In genomic region chr12:110977345-110977733, GRCm38 (mm10) we compare ENCODE assay signal across 9 mouse cellular contexts. TPM values are rescaled to one million over a fixed set of nuclear protein-coding genes. Genes with fewer than 3 reads are reported as not detected.
DNase-seq lines count a peak whose midpoint lies in the region; ATAC-seq lines count a peak whose summit lies in the region.
"Had no signal": no experiment of that assay in that cellular context is flagged by ENCODE, and none has a peak within 500 bp of the region (broad histone marks: within the 10 kb centered on the region; RNA-seq: fewer than 3 reads in every experiment).

No protein-coding gene starts in this region.

- DNase-seq in heart, postnatal 10 days: no peak
- no peak for DNase-seq in neural tube, embryonic 11.5 days (ENCODE audit: low spot score)
- no peak for DNase-seq in neural tube, embryonic 10.5 days (ENCODE audit: extremely low spot score, low spot score)
- DNase-seq in adipocyte (ENCODE audit: low spot score): no peak
- no peak for DNase-seq in right cerebral cortex, postnatal 14 days

- no peak overlapping the region for H3K27ac ChIP-seq in heart, embryonic 13.5 days (replicated peaks)
- no peak overlapping the region for H3K27ac ChIP-seq in neural tube, embryonic 11.5 days (ENCODE audit: low read depth, low read length)
- H3K27ac ChIP-seq in intestine, embryonic 16.5 days (ENCODE audit: low read length): no peak overlapping the region
- H3K27ac ChIP-seq in stomach, embryonic 15.5 days: no peak overlapping the region
- H3K27ac ChIP-seq: macrophage had no signal

- H3K9ac ChIP-seq in heart, embryonic 13.5 days: peak overlapping the region; percentile 91
- H3K9ac ChIP-seq in neural tube, embryonic 11.5 days (ENCODE audit: low read length): no peak overlapping the region
- H3K9ac ChIP-seq in intestine, embryonic 16.5 days (ENCODE audit: low read depth, low read length): peak overlapping the region; percentile 89; the same call in 1 of the 2 replicates
- H3K9ac ChIP-seq in stomach, embryonic 15.5 days: no peak overlapping the region

- intact Hi-C loops in heart, postnatal 10 days (cut with DNase I): no loop called here

- H3K4me2 ChIP-seq in heart, embryonic 13.5 days: peak overlapping the region; percentile 91
- H3K4me2 ChIP-seq in neural tube, embryonic 11.5 days (ENCODE audit: low read depth): 0 out of 2 replicates have a peak overlapping the region, but pooled peaks have one; percentile 0
- peak overlapping the region; percentile 95 for H3K4me2 ChIP-seq in intestine, embryonic 16.5 days (ENCODE audit: low read depth, low read length)
- H3K4me2 ChIP-seq in stomach, embryonic 15.5 days: peak overlapping the region; percentile 96; the same call in 1 of the 2 replicates

- peaks cover 30% of the 10 kb centered on the region for H3K4me1 ChIP-seq in heart, embryonic 13.5 days
- peaks cover 3% of the 10 kb centered on the region; the same call in 1 of the 2 replicates for H3K4me1 ChIP-seq in neural tube, embryonic 11.5 days (ENCODE audit: control insufficient read depth, insufficient read depth, low read length)
- H3K4me1 ChIP-seq in intestine, embryonic 16.5 days (ENCODE audit: control insufficient read depth, insufficient read depth, low read length): peaks cover 27% of the 10 kb centered on the region
- peaks cover 14% of the 10 kb centered on the region for H3K4me1 ChIP-seq in stomach, embryonic 15.5 days

- peaks cover 47% of the 10 kb centered on the region for H3K36me3 ChIP-seq in heart, embryonic 13.5 days
- peaks cover 2% of the 10 kb centered on the region for H3K36me3 ChIP-seq in neural tube, embryonic 11.5 days (ENCODE audit: control insufficient read depth, insufficient read depth, low read length)
- peaks cover 30% of the 10 kb centered on the region for H3K36me3 ChIP-seq in intestine, embryonic 16.5 days (ENCODE audit: control insufficient read depth, insufficient read depth, low read length)
- H3K36me3 ChIP-seq in stomach, embryonic 15.5 days: peaks cover 13% of the 10 kb centered on the region

- no peak for ATAC-seq in heart, embryonic 13.5 days (ENCODE audit: extremely low read depth, insufficient number of reproducible peaks, low FRiP score, low TSS enrichment)
- no peak for ATAC-seq in neural tube, embryonic 11.5 days (ENCODE audit: insufficient read depth, low FRiP score, low TSS enrichment)
- ATAC-seq in intestine, embryonic 16.5 days: no peak
- no peak for ATAC-seq in stomach, embryonic 15.5 days (ENCODE audit: insufficient read depth, low FRiP score, low read depth)

- 94% methylated on average over 18 of the region's 18 CpGs for WGBS in heart, embryonic 13.5 days
- 93% methylated on average over 18 of the region's 18 CpGs for WGBS in neural tube, embryonic 11.5 days
- 91% methylated on average over 18 of the region's 18 CpGs for WGBS in intestine, embryonic 16.5 days
- WGBS in stomach, embryonic 15.5 days: 95% methylated on average over 18 of the region's 18 CpGs

- H3K4me3 ChIP-seq in heart, embryonic 13.5 days: peak overlapping the region; percentile 77
- H3K4me3 ChIP-seq in neural tube, embryonic 11.5 days (ENCODE audit: low read depth, low read length): no peak overlapping the region
- H3K4me3 ChIP-seq in intestine, embryonic 16.5 days (ENCODE audit: low read length): peak overlapping the region; percentile 81
- H3K4me3 ChIP-seq in stomach, embryonic 15.5 days (replicated peaks): no peak overlapping the region

- no peaks in the 10 kb centered on the region; the same call in 1 of the 2 replicates for H3K27me3 ChIP-seq in heart, embryonic 13.5 days (replicated peaks)
- no peaks in the 10 kb centered on the region for H3K27me3 ChIP-seq in neural tube, embryonic 11.5 days (ENCODE audit: control insufficient read depth, insufficient read depth, low read length)
- H3K27me3 ChIP-seq in intestine, embryonic 16.5 days (replicated peaks; ENCODE audit: control insufficient read depth, insufficient read depth, low read length): no peaks in the 10 kb centered on the region
- no peaks in the 10 kb centered on the region for H3K27me3 ChIP-seq in stomach, embryonic 15.5 days (replicated peaks)

- no peaks in the 10 kb centered on the region for H3K9me3 ChIP-seq in heart, embryonic 13.5 days
- no peaks in the 10 kb centered on the region for H3K9me3 ChIP-seq in neural tube, embryonic 11.5 days (ENCODE audit: control insufficient read depth, low read length)
- no peaks in the 10 kb centered on the region for H3K9me3 ChIP-seq in intestine, embryonic 16.5 days (ENCODE audit: control insufficient read depth, low read length)
- H3K9me3 ChIP-seq in stomach, embryonic 15.5 days: no peaks in the 10 kb centered on the region

RNA-seq across cellular contexts. Expression of gene Ankrd9, which starts 1.5 kb away (rescaled TPM):
- polyA plus RNA-seq in heart, embryonic 13.5 days (2015; fragmentation: Nextera tagmentation; extraction: Ambion mirVana): 13.5 and 13.7 TPM in 2 replicates
- total RNA-seq in heart, postnatal 10 days (2021): 10 to 100 TPM; 35.4 to 70.2 TPM
- polyA plus RNA-seq in neural tube, embryonic 11.5 days (2014; fragmentation: Nextera tagmentation; extraction: Ambion mirVana): 9.6 and 12.1 TPM in 2 replicates
- 32.2 and 33.6 TPM in 2 replicates for polyA plus RNA-seq in intestine, embryonic 16.5 days (2015; fragmentation: Nextera tagmentation; extraction: Ambion mirVana)
- polyA plus RNA-seq in stomach, embryonic 15.5 days (2015; fragmentation: Nextera tagmentation; extraction: Ambion mirVana): 16.6 and 20.9 TPM in 2 replicates

Comparison
In these comparisons a context has a peak if more than half of its experiments do, and no peak if none do; other contexts are left out.
1. H3K4me2 ChIP-seq: peak in every context shown above with its lines; median percentile 96 in stomach, embryonic 15.5 days; 95 in intestine, embryonic 16.5 days; 91 in heart, embryonic 13.5 days; 0 in neural tube, embryonic 11.5 days.
2. H3K4me3 ChIP-seq: peak in heart, embryonic 13.5 days (single experiment) and intestine, embryonic 16.5 days (single experiment); none in neural tube, embryonic 11.5 days (single experiment) and stomach, embryonic 15.5 days (single experiment).
3. H3K9ac ChIP-seq: peak in heart, embryonic 13.5 days (single experiment) and intestine, embryonic 16.5 days (single experiment); none in neural tube, embryonic 11.5 days (single experiment) and stomach, embryonic 15.5 days (single experiment).